Mouse (Mus musculus) urinary bladder, postnatal 4 days (tissue): ENCODE results near the gene Ptprg.
"Not testable (repeated sequence)": the region's sequence is repeated elsewhere in the genome, so short reads cannot be mapped to it uniquely, and the experiment has no call there.

Experiments used
- DNase-seq, 2 experiments: peaks; one replicate each; pipeline ENCODE4 v3.0.0; 2021 to 2022; ENCODE audit warnings: low spot score in 2 of 2

Ptprg gene

DNA sequence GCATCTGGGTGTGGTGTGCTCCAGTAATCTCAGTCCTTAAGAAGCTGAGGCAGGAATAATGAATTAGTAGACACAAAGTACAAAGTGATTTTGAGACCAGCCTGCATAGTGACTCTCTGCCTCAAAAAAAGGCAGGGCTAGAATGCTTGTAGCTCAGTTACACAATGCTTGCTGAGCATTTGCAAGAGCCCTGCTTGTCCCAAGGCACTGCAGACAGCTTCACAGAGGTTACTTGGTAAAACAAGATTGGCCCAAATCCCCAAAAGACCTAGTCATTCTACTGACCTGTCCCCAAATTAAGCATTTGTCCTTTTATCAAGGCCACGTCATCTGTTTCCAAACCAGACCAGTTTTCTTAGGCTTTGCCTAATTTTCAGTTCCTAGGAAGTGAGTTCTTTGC is 190.4 kb downstream of the Ptprg start:
- DNase-seq, result no peak

DNA sequence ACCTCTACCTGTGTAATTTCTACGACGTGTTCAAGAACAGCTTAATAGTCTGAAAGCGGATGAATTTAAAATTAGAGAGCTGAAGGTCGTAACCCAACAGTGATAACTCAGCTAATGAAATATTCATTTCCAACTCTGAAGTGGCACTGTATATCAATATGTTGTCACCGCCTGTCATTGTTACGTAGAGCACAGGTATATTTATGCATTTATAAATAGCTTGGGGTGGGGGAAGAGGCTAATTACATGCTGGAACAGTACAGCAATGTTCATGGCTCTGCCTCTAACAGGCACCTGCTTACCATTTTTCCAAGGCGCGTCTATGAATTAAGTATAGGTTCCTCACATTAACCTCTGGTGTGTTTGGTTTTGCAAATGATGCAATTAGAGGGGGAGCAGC is 199.3 kb downstream of the Ptprg start:
- DNase-seq, result no peak

DNA sequence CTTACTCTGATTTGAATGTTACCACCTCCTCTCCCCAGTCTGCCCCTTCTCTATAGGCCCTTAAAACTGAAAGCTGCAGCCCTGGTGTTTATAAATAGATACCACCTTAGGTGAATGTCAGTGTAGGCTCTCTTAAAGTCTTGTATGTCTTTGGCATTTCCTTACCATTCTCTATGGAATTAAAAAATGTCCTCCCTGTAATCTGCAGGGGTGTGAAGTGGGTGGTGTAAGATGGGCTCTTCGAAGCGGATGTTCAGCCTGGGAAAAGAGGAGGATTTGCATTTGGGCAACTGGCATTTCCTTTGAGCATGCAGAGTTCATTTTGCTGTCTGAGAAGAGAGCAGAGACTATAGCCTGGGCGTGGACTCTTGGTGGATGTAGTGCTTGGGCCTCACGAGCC is 201.3 kb downstream of the Ptprg start:
- DNase-seq, result no peak

DNA sequence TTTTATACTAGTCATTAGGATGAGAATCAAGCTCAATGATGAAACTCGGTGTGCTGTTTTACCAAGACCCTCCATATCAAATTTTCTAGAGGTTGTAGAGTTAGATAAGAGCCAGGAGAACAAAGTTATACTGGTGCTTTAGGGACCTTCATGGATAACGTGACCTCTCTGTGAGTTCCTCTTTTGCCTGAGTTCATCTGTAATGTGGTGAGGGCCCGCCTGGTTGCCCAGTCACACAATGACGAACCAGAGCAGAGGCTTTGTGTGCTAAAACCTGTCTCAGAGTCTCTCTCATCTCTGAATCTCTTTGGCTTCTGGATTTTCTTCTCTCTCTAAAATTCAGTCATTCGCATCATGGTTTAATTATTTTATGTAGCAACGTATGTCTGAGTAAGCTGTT is 204.9 kb downstream of the Ptprg start:
- DNase-seq, result no peak

DNA sequence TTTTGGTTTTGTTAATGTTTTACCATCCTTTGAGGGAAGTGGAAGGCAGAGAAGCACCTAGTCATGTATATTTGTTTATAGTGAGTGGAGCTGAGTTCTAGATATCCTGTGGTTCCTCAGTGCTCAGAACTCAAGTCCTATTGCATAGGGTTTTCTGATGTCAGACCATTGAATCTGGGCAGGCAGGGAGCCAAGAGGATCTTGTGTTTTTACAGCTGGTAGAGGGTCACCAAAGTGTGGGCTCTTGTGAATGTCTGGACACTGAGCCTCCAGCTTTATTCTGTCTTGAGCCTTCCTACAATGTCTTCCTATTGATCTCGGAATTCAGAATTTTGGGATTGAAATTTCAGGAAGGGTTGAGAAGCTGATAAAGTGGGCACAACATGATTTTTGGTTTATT is 206.0 kb downstream of the Ptprg start:
- DNase-seq, result no peak

DNA sequence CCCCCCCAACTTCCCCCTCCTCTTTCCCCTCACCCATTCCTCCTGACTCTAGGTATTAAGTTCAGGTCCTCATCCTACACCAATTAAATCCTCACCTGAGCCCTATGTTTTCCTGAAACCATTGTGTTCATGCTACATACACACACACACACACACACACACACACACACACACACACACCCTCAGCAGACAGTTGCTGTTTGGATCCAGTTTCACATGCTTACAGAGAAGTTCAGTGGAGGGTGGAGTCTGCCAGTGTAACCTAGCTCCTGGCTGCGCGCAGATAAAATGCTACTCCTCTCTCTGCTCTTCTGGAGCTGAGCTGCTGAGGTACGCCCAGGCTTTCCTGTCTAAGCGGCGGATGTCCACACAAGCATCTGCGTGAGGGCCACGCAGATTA is 209.7 kb downstream of the Ptprg start:
- DNase-seq, result no peak

DNA sequence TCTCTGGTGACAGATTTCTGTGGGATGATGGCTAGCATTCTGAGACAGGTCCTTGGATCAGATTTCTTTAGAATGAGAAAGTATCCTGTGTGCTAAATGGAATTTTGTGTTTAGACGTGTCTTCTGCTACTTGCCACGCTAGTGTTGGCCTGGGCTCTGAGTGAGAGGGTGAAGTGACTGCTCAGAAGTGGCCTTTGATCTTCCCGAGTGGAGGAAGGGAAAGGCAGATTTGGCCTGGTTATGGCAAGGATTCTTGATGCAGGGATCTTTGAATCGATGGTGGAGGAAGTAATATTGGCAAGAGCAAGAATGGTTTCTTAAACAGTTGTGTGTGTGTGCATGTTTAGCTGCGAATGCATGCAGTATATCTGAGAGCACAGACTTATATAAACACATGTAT is 219.4 kb downstream of the Ptprg start:
- DNase-seq, result no peak

DNA sequence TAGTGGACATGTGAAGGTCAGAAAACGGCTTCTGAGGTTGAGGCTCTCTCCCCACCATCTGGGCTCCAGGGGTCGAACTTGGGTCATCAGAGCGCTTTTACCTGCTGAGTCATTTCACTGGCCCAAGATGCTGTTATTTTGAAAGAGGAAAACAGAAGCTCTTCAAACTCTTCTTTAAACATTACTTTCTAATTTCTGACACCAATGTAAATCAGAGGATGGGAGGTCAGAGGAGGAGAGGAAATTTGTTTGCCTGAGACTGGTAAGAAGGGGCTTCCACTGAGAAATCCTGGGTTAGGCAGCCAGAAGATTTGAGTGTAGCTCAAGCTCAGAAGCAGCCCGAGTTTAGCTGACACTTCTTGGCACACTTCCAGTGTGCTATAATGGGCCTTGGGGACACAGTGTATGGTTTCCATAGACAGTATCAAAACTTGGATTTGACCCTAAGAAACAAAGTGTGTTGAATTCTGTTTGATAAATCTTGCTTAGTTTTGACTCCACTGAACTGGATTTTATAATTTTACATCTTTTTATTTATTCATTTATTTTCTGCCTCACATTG is 221.2 kb downstream of the Ptprg start:
- DNase-seq, result no peak

DNA sequence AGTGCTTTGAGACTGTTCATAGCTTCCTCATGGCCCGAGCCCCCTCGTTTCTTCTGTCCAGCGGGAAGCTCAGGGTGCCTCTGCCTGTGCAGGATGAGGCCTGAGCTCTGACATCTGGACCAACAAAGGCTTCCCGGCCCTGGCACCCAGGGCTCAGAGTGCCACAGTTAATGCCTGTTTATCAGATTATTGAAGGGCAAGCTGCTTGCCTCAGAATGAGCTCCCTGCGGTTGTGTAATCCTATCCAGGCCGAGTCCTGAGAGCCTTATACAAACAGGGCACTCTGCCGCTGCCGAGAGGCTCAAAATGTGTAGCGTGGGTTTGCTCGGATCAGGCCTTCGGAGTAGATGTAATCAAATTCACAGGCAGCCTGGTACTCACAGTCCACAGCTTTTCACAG is 221.9 kb downstream of the Ptprg start:
- DNase-seq, result no peak

DNA sequence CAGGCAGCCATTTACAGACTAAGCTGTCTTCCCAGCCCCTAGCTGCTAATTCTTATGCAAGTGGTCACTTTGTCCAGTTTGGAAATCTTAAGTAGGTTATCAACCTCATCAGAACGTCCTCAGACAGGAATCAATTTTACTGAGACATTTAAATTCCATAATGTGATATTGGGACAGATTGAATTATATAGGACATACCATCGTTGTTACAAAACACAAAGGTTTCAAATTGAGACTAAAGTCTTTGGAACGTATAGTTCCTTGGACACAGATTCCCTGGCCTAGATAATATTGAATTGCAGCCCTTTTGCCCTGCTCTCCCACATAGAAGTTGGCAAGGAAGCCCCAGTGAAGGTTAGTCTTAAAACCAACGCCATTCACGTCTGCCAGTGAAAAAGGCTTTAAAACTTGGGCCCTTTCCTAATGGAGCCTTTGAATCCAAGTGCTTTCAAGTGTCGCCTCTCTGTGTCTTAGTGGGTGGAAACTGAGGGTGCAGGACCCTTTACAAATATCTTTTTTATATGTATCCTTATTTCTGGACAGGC is 222.7 kb downstream of the Ptprg start:
- no peak for DNase-seq

DNA sequence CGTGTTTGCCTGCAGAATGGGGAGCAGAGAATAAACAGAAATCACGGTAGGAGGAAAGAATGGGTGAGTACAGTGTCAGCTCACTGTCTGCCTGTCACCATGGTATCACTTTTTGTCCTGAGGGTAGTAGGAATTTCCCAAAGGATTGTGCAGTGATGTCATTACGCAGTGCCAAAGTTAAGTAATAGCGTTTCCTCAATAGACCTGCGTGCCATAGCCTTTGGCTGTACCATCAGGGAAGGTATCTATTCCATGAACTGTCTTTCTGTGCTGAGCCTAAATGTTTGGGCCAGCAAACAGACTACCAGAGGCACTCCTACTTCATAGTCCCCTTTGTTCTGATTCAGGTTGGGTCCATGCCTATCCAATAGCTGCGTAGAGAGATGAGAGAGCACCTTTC is 223.2 kb downstream of the Ptprg start:
- DNase-seq, result no peak

DNA sequence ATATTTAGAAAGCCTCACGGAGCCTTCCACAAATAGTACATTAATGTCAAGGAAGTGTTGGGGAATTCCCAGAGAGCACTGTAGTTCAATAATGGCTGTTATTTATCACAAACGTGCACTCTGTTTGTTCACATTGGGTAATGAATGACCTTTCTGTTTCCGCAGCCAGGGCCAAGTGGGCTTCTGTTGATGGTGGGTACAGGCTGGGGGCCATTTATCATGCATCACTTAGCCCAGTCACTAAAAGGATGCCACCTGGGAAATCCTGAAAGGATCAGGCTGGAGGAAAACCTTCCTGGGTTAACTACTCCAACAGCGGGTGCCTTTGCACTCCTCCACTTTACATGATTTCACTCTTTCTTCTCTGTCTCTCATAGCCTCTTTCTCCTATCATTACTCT is 237.9 kb downstream of the Ptprg start:
- no peak for DNase-seq

DNA sequence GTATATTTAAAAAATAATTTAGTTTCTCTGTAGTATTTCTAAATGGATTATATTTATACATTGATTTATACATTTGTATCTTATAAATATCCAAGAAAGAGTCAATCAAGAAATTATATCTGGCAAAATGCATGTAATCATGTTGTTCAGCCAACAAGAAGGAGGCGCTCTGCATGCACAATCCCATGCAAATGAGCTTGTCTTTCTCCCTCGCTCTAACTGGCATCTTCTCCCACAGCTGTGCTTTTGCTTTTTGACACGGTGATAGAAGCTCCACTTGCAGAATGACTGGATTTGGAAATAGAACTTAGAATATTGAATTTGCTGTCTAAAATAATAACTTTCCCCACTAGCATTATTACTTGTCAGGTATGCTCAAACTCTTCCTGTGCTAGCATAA is 240.5 kb downstream of the Ptprg start:
- no peak for DNase-seq

DNA sequence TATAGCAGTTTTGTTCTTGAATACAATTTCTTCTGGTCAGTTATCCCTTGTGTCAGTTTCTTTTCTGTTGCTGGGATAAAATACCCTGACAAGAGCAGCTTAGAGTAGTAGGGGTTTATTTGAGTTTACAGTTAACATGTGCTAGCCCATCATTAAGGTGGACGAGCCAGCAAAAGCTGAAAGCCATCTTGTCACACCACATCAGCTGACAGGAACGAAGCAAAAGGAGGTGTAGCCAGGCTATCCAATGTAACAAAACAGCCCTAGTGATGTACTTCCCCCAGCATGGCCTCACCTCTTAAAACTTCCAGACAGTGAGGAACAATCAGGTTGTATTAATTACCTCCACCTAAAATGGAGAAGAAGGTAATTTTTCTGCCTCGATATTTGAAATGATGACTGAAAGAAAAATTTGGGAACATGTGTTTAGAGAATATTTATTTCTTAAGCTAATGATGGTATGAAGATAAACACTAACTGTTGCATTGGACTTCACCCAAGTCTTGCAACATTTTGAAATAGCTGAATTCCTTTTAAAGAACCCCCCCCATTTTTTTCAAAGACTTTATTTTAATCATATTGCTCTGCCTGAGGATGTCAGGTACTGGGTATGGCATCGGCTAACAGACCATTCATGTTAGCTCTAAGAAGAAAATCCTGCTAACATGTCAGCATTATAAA is 249.2 kb downstream of the Ptprg start:
- no peak for DNase-seq

DNA sequence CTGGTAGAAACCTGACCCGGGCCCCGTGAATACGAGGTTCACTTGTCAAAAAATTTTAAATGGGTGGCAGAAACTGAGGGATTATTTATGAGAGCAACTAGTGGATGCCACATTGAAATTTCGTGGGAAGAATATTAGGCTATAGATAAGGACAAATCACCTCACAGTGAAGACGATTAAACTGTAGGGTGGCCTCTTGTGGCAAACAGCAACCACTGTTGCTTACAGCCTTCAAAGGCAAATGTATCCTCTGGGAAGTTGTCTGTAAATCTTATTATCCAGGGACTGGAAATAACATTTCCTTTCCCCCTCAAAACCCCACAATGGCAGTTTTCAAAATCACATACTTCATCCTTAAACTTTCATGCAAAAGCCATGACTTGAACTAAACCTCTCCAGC is 253.3 kb downstream of the Ptprg start:
- no peak for DNase-seq

DNA sequence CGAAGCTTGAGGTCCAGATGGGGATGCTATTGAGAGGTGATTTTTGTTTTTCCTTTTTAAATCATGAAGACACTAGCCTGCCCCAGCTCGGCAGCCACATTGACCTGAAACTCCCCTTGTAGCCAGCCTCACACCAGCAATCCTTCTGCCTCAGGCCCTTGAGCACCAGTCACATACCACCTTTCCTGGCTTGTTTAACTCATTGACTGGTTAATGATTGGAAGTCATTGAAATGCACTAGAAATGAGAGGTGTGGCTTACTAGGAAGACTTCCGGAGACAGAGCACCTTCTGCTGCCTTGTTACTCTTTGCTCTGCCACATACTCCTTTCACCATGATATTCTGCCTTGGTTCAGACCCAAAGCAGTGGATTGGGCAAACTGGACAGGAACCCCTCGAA is 254.1 kb downstream of the Ptprg start:
- no peak for DNase-seq

DNA sequence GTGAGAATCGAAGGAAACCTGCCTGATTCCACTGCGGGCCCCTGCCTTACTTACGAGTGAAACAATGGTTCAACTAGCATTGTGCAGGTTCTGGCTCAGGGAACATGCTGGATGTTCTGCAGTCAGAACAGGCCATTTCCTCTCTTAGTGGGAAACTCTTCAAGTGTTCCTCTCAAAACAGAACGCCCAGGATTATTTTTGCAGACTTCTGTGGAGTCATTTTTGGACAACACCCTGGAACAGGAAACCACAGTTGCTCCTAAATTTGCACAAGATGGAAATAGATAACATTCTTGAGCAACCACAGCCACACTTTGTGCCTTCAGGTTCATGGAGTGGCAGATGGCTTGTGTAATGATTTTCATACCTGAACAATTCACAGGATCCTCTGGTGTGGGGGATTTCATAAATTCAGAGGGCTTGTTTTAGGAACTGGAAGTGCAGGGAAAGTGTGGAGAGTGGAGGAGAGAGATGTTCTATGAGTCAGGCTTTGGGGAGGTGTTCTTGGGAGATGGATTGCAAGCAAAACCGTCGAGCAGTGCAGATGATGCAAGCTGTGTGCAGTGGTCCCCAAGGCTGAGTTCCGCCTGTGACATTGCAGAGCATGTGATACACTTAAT is 257.9 kb downstream of the Ptprg start:
- no peak for DNase-seq

DNA sequence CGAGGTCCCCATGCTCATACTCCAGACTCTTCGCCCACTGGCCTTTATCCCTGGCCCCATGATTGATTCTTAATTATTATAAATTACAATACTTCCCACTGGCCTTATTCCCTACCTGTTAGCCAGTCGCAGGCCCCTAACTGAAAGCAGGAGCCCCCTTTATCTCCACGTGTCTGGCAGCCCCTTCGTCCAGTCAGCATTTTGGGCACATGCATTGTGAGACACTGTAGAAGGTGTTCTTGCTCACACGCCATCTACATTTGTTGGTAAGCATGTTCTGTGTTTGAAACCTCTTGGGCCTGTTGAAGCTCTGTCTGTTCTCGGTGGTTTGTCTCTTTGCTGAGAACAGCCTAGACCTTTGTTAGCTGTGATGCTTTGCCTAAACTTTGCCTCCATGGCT is 259.0 kb downstream of the Ptprg start:
- no peak for DNase-seq

DNA sequence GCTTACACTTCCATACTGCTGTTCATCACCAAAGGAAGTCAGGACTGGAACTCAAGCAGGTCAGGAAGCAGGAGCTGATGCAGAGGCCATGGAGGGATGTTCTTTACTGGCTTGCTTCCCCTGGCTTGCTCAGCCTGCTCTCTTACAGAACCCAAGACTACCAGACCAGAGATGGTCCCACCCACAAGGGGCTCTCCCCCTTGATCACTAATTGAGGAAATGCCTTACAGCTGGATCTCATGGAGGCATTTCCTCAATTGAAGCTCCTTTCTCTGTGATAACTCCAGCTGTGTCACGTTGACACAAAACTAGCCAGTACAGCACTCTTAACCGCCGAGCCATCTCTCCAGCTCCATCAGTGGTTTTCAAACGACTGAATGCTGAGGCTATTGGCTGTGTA is 261.5 kb downstream of the Ptprg start:
- DNase-seq, result not testable (repeated sequence)

DNA sequence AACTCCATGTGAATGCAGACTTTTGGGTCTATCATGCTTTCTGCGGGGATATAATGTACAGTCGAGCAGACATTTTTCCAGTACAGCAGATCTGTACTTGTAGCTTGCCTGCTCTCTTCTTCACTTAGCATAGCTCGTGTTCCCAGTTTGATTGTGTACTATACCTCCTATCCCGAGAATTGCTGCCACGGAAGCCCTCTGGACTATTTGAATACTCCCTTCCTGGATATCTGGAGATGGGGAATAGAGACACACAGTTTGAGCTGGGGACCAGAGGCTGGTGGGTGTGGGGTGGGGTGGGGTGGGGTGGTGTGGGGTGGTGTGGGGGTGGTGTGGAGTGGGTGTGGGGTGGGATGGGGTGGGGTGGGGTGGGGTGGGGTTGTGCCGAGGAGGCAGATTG is 263.9 kb downstream of the Ptprg start:
- DNase-seq, result no peak

DNA sequence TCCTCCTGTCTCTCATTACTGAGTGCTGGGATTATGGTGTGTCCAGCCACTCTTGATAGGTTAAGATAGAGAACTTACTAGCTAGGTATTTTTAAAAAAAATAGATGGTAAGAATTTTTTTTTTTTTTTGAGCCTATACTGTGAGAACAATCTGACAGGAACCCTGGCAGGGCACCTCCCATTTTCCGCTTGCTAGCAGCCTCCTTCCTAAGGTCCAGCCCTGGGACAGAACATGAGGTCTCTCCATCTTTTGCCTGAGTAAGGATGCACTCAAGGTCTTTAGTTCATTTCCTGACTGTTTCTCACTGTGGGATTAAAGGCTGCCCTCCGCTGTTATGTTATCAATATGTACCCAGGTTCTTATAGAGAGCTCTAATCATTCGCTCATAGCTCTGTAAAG is 264.7 kb downstream of the Ptprg start:
- no peak for DNase-seq

DNA sequence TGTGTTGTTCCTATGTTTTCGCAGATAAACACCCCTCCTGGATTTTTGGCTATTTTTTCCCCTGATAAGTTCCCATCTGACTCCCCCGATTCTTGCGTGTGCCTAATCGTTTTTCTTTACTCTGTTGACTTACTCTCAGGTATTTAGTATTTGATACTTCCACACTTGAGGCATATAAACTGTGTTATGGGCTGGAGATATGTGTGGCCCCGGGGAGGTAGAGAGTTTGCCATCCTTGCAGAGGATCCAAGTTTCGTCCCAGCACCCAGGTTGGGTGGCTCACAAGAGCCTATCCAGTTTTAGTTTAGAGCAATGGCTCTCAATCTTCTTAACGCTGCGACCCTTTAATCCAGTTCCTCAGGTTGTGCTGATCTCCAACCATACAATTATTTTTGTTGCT is 265.4 kb downstream of the Ptprg start:
- no peak for DNase-seq

DNA sequence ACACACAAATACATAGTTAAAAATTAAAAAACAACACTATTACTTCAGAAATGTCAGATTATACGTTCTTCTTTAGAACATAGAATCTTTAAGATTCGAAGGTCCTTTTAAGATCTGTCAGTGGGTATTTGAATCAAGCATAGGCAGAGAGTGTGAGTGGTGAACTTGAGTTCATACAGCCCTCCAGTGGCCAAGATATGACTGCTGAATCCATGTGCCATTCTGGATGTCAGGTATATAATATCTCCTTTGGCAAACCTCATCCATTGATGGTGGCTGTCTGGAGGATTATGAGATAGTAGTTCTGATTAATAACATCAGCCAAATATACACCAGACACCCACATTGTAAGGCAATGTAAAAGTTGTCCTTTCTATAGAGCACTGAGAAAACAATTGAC is 266.0 kb downstream of the Ptprg start:
- DNase-seq, result no peak
